ENCODE assay signal across 9 mouse cellular contexts in genomic region chrX:77794962-77795857, GRCm38 (mm10). TPM values are rescaled to one million over a fixed set of nuclear protein-coding genes. Genes with fewer than 3 reads are reported as not detected.
DNase-seq lines count a peak whose midpoint lies in the region; ATAC-seq and TF ChIP-seq lines count a peak whose summit lies in the region.
"Had no signal": no experiment of that assay in that cellular context is flagged by ENCODE, and none has a peak within 500 bp of the region (broad histone marks: within the 10 kb centered on the region; RNA-seq: fewer than 3 reads in every experiment).

No protein-coding gene starts in this region.

- H3K4me1 ChIP-seq in forebrain, embryonic 12.5 days = 0 out of 2 replicates have a peak, but pooled peaks cover 2% of the 10 kb centered on the region
- H3K4me1 ChIP-seq in hindbrain, embryonic 15.5 days (replicated peaks) = peaks cover 19% of the 10 kb centered on the region
- H3K4me1 ChIP-seq in liver, embryonic 14.5 days (replicated peaks; ENCODE audit: control insufficient read depth in 2 of 2, insufficient read depth in 2 of 2, low read length in 1 of 2) = 0 out of 4 replicates have a peak, but pooled peaks cover 0 to 2% of the 10 kb centered on the region in 2 experiments

- peak; percentile 77 for ATAC-seq in forebrain, embryonic 12.5 days (ENCODE audit: low FRiP score)
- ATAC-seq in hindbrain, embryonic 15.5 days (ENCODE audit: low FRiP score, low read depth) = peak; percentile 81
- peak; percentile 66 for ATAC-seq in liver, embryonic 14.5 days (ENCODE audit: insufficient read depth)
- no peak for ATAC-seq in erythroid progenitor cell, adult 5-6 weeks (replicated peaks; ENCODE audit: low FRiP score, poor library complexity, severe bottlenecking)

- peak; percentile 64 for DNase-seq in 3134 (ENCODE audit: extremely low read depth, insufficient read length, low spot score)
- DNase-seq in B cell, adult 2 months = peak; percentile 50 to 54
- peak; percentile 2 to 11 for DNase-seq in adrenal gland, postnatal 4 days (ENCODE audit: low spot score in 2 of 2)
- peak in 1 of 3 experiments; percentile 7 for DNase-seq in liver, embryonic 14.5 days (ENCODE audit: low read depth in 3 of 3, low spot score in 3 of 3)

- H3ac ChIP-seq in myocyte (ENCODE audit: control insufficient read depth, insufficient read length) = no peak overlapping the region

- peak overlapping the region; percentile 31 for H3K27ac ChIP-seq in forebrain, embryonic 12.5 days
- H3K27ac ChIP-seq in hindbrain, embryonic 15.5 days (replicated peaks) = peak overlapping the region; percentile 85
- no peak overlapping the region for H3K27ac ChIP-seq in liver, embryonic 14.5 days

- 20% methylated on average over 55 of the region's 61 CpGs for WGBS in forebrain, embryonic 12.5 days
- 24% methylated on average over 61 of the region's 61 CpGs for WGBS in hindbrain, embryonic 15.5 days
- 14% methylated on average over 58 of the region's 61 CpGs for WGBS in liver, embryonic 14.5 days (ENCODE audit: insufficient replicate concordance)

- TF ChIP-seq CTCF in liver, embryonic 14.5 days (IDR thresholded peaks at IDR 0.05; ENCODE audit: low read depth) = no peak

- no peaks in the 10 kb centered on the region for H3K9me3 ChIP-seq in forebrain, embryonic 12.5 days
- no peaks in the 10 kb centered on the region for H3K9me3 ChIP-seq in hindbrain, embryonic 15.5 days
- H3K9me3 ChIP-seq in liver, embryonic 14.5 days (ENCODE audit: control insufficient read depth, low read length) = no peaks in the 10 kb centered on the region

- TF ChIP-seq EP300 in liver, embryonic 14.5 days (IDR thresholded peaks at IDR 0.05; ENCODE audit: low read depth) = no peak

- H3K36me3 ChIP-seq in forebrain, embryonic 12.5 days (replicated peaks) = no peaks in the 10 kb centered on the region
- no peaks in the 10 kb centered on the region for H3K36me3 ChIP-seq in hindbrain, embryonic 15.5 days
- no peaks in the 10 kb centered on the region for H3K36me3 ChIP-seq in liver, embryonic 14.5 days (replicated peaks; ENCODE audit: control insufficient read depth, insufficient read depth, low read depth)
- no peaks in the 10 kb centered on the region for H3K36me3 ChIP-seq in myocyte (ENCODE audit: control insufficient read depth, insufficient read depth)

- no peak for TF ChIP-seq POLR2A in myocyte (IDR thresholded peaks at IDR 0.05; ENCODE audit: insufficient read length, low read depth)

- peak overlapping the region; percentile 62 for H3K4me2 ChIP-seq in forebrain, embryonic 12.5 days
- H3K4me2 ChIP-seq in hindbrain, embryonic 15.5 days = peak overlapping the region; percentile 74
- peak overlapping the region; percentile 68 for H3K4me2 ChIP-seq in liver, embryonic 14.5 days (ENCODE audit: low read depth)
- peak overlapping the region; percentile 81 for H3K4me2 ChIP-seq in myocyte (ENCODE audit: low read depth)

- H3K4me3 ChIP-seq in forebrain, embryonic 12.5 days (replicated peaks) = peak overlapping the region; percentile 57
- H3K4me3 ChIP-seq in hindbrain, embryonic 15.5 days = peak overlapping the region; percentile 73
- peak overlapping the region; percentile 65 to 69 for H3K4me3 ChIP-seq in liver, embryonic 14.5 days (ENCODE audit: insufficient read depth in 1 of 2, low read depth in 2 of 2, low read length in 2 of 2)
- peak overlapping the region; percentile 70 for H3K4me3 ChIP-seq in myocyte

- H3K79me2 ChIP-seq in myocyte (ENCODE audit: control insufficient read depth, insufficient read depth) = peaks cover 51% of the 10 kb centered on the region

- H3K9ac ChIP-seq in forebrain, embryonic 12.5 days = peak overlapping the region; percentile 57
- H3K9ac ChIP-seq in hindbrain, embryonic 15.5 days = peak overlapping the region; percentile 69
- peak overlapping the region; percentile 43 for H3K9ac ChIP-seq in liver, embryonic 14.5 days (replicated peaks)

- H3K27me3 ChIP-seq in forebrain, embryonic 12.5 days = no peaks in the 10 kb centered on the region
- H3K27me3 ChIP-seq in hindbrain, embryonic 15.5 days = no peaks in the 10 kb centered on the region
- H3K27me3 ChIP-seq in liver, embryonic 14.5 days (ENCODE audit: control insufficient read depth, insufficient read depth, low read length) = no peaks in the 10 kb centered on the region
- no peaks in the 10 kb centered on the region for H3K27me3 ChIP-seq in myocyte (ENCODE audit: control insufficient read depth, insufficient read depth, insufficient read length)

TF ChIP-seq in myocyte, 11 proteins besides CTCF, POLR2A, EP300 and RAD21:
- no peak for TF ChIP-seq SRF (IDR thresholded peaks at IDR 0.05; ENCODE audit: control insufficient read depth, insufficient read length, low read depth)

RNA-seq across cellular contexts. Expression of gene Prkx, which starts 0.9 kb away (rescaled TPM):
- 10 to 100 TPM; 11.2 to 11.7 TPM for total RNA-seq in adrenal gland, postnatal 4 days (2021)
- 21.5 and 22.6 TPM in 2 replicates for polyA plus RNA-seq in forebrain, embryonic 12.5 days (2016; fragmentation: Nextera tagmentation; extraction: Ambion mirVana)
- polyA plus RNA-seq in hindbrain, embryonic 15.5 days (2015; fragmentation: Nextera tagmentation; extraction: Ambion mirVana) = 22.2 and 23.9 TPM in 2 replicates
- polyA plus RNA-seq in liver, embryonic 14.5 days (2012; rRNA removed) = 0.67 and 0.99 TPM in 2 replicates
- polyA plus RNA-seq in liver, embryonic 14.5 days (2014; fragmentation: Nextera tagmentation; extraction: Ambion mirVana) = 1.3 TPM in 2 replicates
- 11.6 TPM for polyA plus RNA-seq in myocyte (2012; fragmentation: generic; extraction: Trizol)
- total RNA-seq in erythroid progenitor cell, adult 5-6 weeks (2015; ENCODE audit: low replicate concordance) = 3.6 and 4.6 TPM in 2 replicates
- total RNA-seq in erythroid progenitor cell, adult 5-6 weeks (2017; ENCODE audit: low replicate concordance) = 1.2 and 3.0 TPM in 2 replicates

RNA-seq across cellular contexts. Expression of gene Pbsn, which starts 58.2 kb away (rescaled TPM):
- total RNA-seq in adrenal gland, postnatal 4 days (2021) = not detected
- not detected in 2 replicates for polyA plus RNA-seq in forebrain, embryonic 12.5 days (2016; fragmentation: Nextera tagmentation; extraction: Ambion mirVana)
- not detected in 2 replicates for polyA plus RNA-seq in hindbrain, embryonic 15.5 days (2015; fragmentation: Nextera tagmentation; extraction: Ambion mirVana)
- polyA plus RNA-seq in liver, embryonic 14.5 days (2012; rRNA removed) = not detected in 2 replicates
- polyA plus RNA-seq in liver, embryonic 14.5 days (2014; fragmentation: Nextera tagmentation; extraction: Ambion mirVana) = not detected in 2 replicates
- not detected for polyA plus RNA-seq in myocyte (2012; fragmentation: generic; extraction: Trizol)
- total RNA-seq in erythroid progenitor cell, adult 5-6 weeks (2015; ENCODE audit: low replicate concordance) = not detected in 2 replicates
- not detected in 2 replicates for total RNA-seq in erythroid progenitor cell, adult 5-6 weeks (2017; ENCODE audit: low replicate concordance)
- polyA plus RNA-seq: gonadal fat pad, adult 2 months had no signal
